Mouse (Mus musculus) myocyte (in vitro differentiated cells): ENCODE results near the gene Rpl23. TPM values are rescaled to one million over a fixed set of nuclear protein-coding genes. Genes with fewer than 3 reads are reported as not detected.

Experiments
- H3K27me3 ChIP-seq: one replicate; pipeline ENCODE4 v1.6.1; 2011; ENCODE audit not compliant: control insufficient read depth, insufficient read depth, insufficient read length
- H3K36me3 ChIP-seq: one replicate; pipeline ENCODE4 v1.6.1; 2011; ENCODE audit not compliant: control insufficient read depth, insufficient read depth
- H3K4me2 ChIP-seq: one replicate; pipeline ENCODE4 v1.6.1; 2011; ENCODE audit warnings: low read depth, control low read depth
- H3K4me3 ChIP-seq: one replicate; pipeline ENCODE4 v1.5.1; 2011; ENCODE audit warnings: mild to moderate bottlenecking, control low read depth, moderate library complexity
- H3K79me2 ChIP-seq: one replicate; pipeline ENCODE4 v1.6.1; 2011; ENCODE audit not compliant: control insufficient read depth, insufficient read depth
- H3ac ChIP-seq: one replicate; pipeline ENCODE4 v1.6.1; 2011; ENCODE audit not compliant: control insufficient read depth, insufficient read length
- CEBPB ChIP-seq: IDR thresholded peaks from 2 replicates; pipeline ENCODE4 v1.6.1; 2011; ENCODE audit warnings: mild to moderate bottlenecking, moderate library complexity; ENCODE audit not compliant: poor library complexity, insufficient read depth, severe bottlenecking
- E2F4 ChIP-seq: IDR thresholded peaks from one replicate; pipeline ENCODE4 v1.6.1; 2011; ENCODE audit warnings: mild to moderate bottlenecking, control low read depth, moderate library complexity; ENCODE audit not compliant: insufficient read depth
- MAX ChIP-seq: IDR thresholded peaks from one replicate; pipeline ENCODE4 v1.6.1; 2011; ENCODE audit warnings: low read depth, mild to moderate bottlenecking, control low read depth
- MYOD1 ChIP-seq, 3 experiments: IDR thresholded peaks; one replicate each; pipeline ENCODE4 v1.6.1; 2011; ENCODE audit warnings: control low read depth in 2 of 3, low read depth in 2 of 3, mild to moderate bottlenecking in 2 of 3, moderate library complexity in 1 of 3; ENCODE audit not compliant: insufficient read length in 2 of 3, control insufficient read depth in 1 of 3
- MYOG ChIP-seq, 3 experiments: IDR thresholded peaks; one replicate each; pipeline ENCODE4 v1.6.1; 2011; ENCODE audit warnings: control low read depth in 2 of 3, low read depth in 2 of 3, mild to moderate bottlenecking in 2 of 3; ENCODE audit not compliant: insufficient read length in 2 of 3, control insufficient read depth in 1 of 3, insufficient read depth in 1 of 3
- POLR2A ChIP-seq: IDR thresholded peaks from one replicate; pipeline ENCODE4 v1.6.1; 2011; ENCODE audit warnings: low read depth, mild to moderate bottlenecking, control low read depth, moderate library complexity; ENCODE audit not compliant: insufficient read length
- POLR2AphosphoS2 ChIP-seq: IDR thresholded peaks from one replicate; pipeline ENCODE4 v1.6.1; 2011; ENCODE audit warnings: low read depth, control low read depth; ENCODE audit not compliant: insufficient read length
- REST ChIP-seq: IDR thresholded peaks from one replicate; pipeline ENCODE4 v1.6.1; 2011; ENCODE audit warnings: mild to moderate bottlenecking, control low read depth, moderate library complexity; ENCODE audit not compliant: insufficient read depth, insufficient read length
- SRF ChIP-seq: IDR thresholded peaks from one replicate; pipeline ENCODE4 v1.6.1; 2011; ENCODE audit warnings: low read depth; ENCODE audit not compliant: control insufficient read depth, insufficient read length
- TCF12 ChIP-seq: IDR thresholded peaks from one replicate; pipeline ENCODE4 v1.6.1; 2011; ENCODE audit warnings: mild to moderate bottlenecking, control low read depth; ENCODE audit not compliant: poor library complexity, insufficient read depth, severe bottlenecking
- TCF3 ChIP-seq: IDR thresholded peaks from one replicate; pipeline ENCODE4 v1.6.1; 2011; ENCODE audit warnings: low read depth, control low read depth; ENCODE audit not compliant: insufficient read length
- USF1 ChIP-seq: IDR thresholded peaks from one replicate; pipeline ENCODE4 v1.6.1; 2011; ENCODE audit warnings: low read depth, mild to moderate bottlenecking, control low read depth, moderate library complexity
- polyA plus RNA-seq: library from polyadenylated mRNA; unstranded; fragments of >200 nt; fragmentation: generic; extraction: Trizol; gene quantifications from one replicate; pipeline ENCODE4 v1.2.1, GENCODE M21; 2012; ENCODE audit warnings: missing spikeins

Rpl23 gene
- polyA plus RNA-seq, 1 experiment: 1,321 TPM

DNA sequence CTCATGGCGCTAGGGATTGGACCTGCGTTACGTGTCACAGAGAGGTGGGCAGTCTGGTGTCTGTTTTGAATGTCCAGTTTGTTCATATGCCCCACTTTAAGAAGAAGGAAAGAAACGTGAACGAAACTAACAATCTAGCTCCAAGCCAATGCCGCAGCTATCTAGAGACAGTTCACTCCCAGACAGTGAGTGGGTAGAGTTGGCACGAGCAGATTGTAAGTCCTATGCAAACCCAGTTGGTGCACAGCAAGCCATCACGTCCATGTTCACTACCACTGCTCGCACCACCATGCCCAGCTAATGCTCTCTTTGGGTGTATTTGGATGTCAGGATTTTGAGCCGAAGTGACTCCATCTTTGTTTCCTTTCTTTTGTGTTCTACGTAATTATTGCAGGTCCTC lies 41.9 kb upstream of the Rpl23 start:
- peaks cover 57% of the 10 kb centered on the region for H3K79me2 ChIP-seq
- no peak overlapping the region for H3K4me3 ChIP-seq
- no peaks in the 10 kb centered on the region for H3K27me3 ChIP-seq
- no peak overlapping the region for H3ac ChIP-seq
- H3K4me2 ChIP-seq: no peak overlapping the region
- TF ChIP-seq CEBPB: no peak
- no peak for TF ChIP-seq TCF3
- no peak for TF ChIP-seq TCF12
- TF ChIP-seq POLR2A: no peak
- peaks cover 23% of the 10 kb centered on the region for H3K36me3 ChIP-seq

DNA sequence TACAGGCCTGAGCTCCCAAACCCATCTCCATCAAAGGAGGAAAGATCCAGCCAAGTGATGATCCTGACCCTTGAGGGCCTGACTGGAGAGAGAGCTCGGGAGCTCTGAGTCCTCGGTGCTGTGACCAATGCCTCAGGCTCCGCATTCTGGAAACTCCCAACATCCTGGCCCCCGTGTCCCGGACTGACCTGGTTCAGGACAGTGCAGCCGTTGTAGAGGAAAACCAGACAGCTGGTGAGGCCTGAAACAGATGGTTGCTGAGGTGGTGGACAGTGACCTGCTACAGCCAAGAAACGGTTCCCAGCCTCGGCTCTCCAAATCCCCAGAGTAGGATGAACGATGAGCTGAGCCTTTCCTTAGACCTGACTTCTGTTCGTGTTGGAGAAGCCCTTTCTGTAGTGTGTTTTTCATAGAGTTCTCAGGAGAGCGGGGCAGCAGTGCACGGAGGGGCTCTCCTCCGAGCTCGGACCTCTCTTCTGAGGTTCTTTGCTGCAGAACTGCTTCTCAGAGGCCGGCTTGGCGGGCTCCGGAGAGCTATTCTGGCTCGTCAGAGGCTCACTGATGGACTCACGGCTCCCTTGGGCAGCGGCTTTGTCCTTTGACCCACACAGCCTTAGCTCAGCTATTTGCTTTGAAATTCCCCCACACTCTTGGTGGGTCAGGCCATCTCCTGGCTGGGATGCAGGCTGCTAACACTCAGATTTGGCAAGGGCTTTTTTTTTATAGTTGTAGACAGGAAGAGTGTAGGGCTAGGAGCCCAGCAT lies 40.8 kb upstream of the Rpl23 start:
- Histone ChIP-seq H3K4me2 (no peak overlapping the region), H3K79me2 (peaks cover 69% of the 10 kb centered on the region), H3ac (no peak overlapping the region), H3K27me3 (no peaks in the 10 kb centered on the region), H3K36me3 (peaks cover 23% of the 10 kb centered on the region), H3K4me3 (no peak overlapping the region)
- TF ChIP-seq E2F4 (no peak), MYOG (IDR thresholded peaks at IDR 0.05; ENCODE audit: control insufficient read depth in 1 of 3, insufficient read depth in 1 of 3, insufficient read length in 2 of 3, low read depth in 2 of 3) (peak in 1 of 3 experiments; percentile 58), MAX (no peak), TCF12 (no peak), REST (no peak), POLR2AphosphoS2 (no peak), SRF (no peak), MYOD1 (IDR thresholded peaks at IDR 0.05; ENCODE audit: control insufficient read depth in 1 of 3, insufficient read length in 2 of 3, low read depth in 2 of 3) (peak in 1 of 3 experiments; percentile 51), CEBPB (no peak), POLR2A (no peak)

DNA sequence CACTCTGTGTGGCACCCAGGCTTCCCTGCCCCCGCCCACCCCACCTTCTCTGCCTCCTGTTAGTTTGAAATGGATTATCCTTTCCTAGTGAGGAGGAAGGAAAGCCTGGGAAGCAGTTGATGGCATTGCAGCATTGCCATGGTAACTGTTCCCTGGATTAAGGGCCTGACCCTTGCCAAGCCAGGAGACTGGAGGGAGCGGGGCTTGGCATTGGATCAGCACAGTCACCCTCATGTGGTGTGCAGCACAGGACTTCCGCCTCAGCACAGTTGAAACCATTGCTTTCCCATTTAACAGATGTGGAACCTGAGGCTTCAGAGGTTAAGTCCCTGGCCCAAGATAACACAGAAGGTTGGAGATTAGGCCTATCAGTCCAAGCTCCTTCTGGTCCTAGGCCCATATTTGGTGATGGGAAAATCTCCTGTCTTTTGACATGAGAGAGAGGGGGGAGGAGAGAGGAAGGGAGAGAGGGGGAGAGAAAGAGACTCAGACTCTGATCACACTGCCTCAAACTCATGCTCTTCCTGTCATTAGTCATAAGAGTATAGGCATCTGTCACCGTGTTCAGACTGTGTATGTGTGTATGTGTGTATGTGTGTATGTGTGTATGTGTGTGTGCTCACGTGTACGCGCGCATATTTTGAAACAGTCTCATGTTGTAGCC lies 39.3 kb upstream of the Rpl23 start:
- Histone ChIP-seq H3K36me3 (peaks cover 20% of the 10 kb centered on the region), H3K79me2 (peaks cover 71% of the 10 kb centered on the region), H3ac (no peak overlapping the region), H3K27me3 (no peaks in the 10 kb centered on the region), H3K4me3 (no peak overlapping the region), H3K4me2 (no peak overlapping the region)
- TF ChIP-seq POLR2A: no peak

DNA sequence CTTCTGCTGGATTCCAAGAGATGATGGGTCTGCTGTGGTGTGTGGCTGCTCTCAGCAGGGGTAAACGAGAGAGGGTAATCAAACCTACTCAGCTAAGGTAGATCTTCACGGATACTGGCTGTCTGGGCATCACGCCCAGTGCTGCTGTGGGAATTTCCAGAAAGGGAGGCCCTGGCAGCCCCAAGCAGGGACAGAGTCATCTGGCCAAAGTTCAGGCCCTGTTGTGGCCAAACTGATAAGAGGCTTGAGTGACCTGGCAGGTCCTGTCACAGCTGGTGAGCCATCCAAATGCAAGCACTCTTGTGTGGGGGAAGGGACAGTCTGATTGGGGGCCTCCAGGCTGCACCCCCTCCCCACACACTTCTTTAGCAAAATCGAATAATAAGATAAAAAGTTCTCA lies 38.6 kb upstream of the Rpl23 start:
- H3K36me3 ChIP-seq: peaks cover 18% of the 10 kb centered on the region
- TF ChIP-seq REST: no peak
- TF ChIP-seq POLR2A: no peak
- no peak for TF ChIP-seq SRF
- no peak for TF ChIP-seq MAX
- TF ChIP-seq MYOD1 (IDR thresholded peaks at IDR 0.05; ENCODE audit: control insufficient read depth in 1 of 3, insufficient read length in 2 of 3, low read depth in 2 of 3): peak in 2 of 3 experiments; percentile 4 to 60
- TF ChIP-seq POLR2AphosphoS2: no peak
- no peak for TF ChIP-seq TCF12
- TF ChIP-seq MYOG (IDR thresholded peaks at IDR 0.05; ENCODE audit: control insufficient read depth in 1 of 3, insufficient read depth in 1 of 3, insufficient read length in 2 of 3, low read depth in 2 of 3): peak in 1 of 3 experiments; percentile 61
- no peak for TF ChIP-seq CEBPB
- no peak for TF ChIP-seq TCF3
- TF ChIP-seq E2F4: no peak
- no peak for TF ChIP-seq USF1
- peak overlapping the region; percentile 7 for H3K4me2 ChIP-seq
- H3K27me3 ChIP-seq: no peaks in the 10 kb centered on the region
- no peak overlapping the region for H3K4me3 ChIP-seq
- H3ac ChIP-seq: no peak overlapping the region
- peaks cover 76% of the 10 kb centered on the region for H3K79me2 ChIP-seq

DNA sequence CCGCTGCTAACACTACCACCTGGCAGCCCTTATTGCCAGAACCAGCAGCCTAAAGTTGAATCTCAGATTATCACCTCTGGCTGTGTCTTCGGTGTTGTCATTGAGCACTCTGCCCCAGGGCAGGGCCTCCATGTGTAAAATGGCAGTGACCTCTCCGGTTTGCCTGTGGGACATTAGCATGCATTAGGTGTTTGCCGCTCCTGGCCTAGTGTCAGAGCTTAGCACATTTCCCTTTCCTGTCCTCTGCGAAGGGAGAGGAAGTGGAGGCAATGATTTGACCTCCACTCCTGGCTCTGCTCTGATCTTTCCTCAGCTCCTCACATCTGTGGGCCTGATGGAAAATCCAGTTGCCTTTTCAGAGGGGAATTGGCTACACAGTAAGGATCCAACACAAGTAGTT lies 37.7 kb upstream of the Rpl23 start:
- Histone ChIP-seq H3K27me3 (no peaks in the 10 kb centered on the region), H3K4me3 (no peak overlapping the region), H3K36me3 (peaks cover 18% of the 10 kb centered on the region), H3K79me2 (peaks cover 82% of the 10 kb centered on the region), H3ac (no peak overlapping the region), H3K4me2 (no peak overlapping the region)
- TF ChIP-seq MYOG (IDR thresholded peaks at IDR 0.05; ENCODE audit: control insufficient read depth in 1 of 3, insufficient read depth in 1 of 3, insufficient read length in 2 of 3, low read depth in 2 of 3): no peak
- TF ChIP-seq SRF: no peak
- TF ChIP-seq CEBPB: no peak
